Mouse (Mus musculus) limb, embryonic 14.5 days (tissue): ENCODE data around the gene Prodh2. TPM values are rescaled to one million over a fixed set of nuclear protein-coding genes. Genes with fewer than 3 reads are reported as not detected.

ENCODE experiments used
- ATAC-seq: fragments of 200-750 bp; cut with Nextera tagmentation; 2 replicates; pipeline ENCODE4 v1.8.0; 2017; ENCODE audit warnings: low read depth, moderate number of reproducible peaks, moderate TSS enrichment; ENCODE audit not compliant: low FRiP score
- DNase-seq: peaks from one replicate; pipeline ENCODE4 v3.0.0-alpha.2; 2015; ENCODE audit warnings: low spot score
- H3K27ac ChIP-seq: fragments of 300-500 bp; sonication (generic); replicated peaks from 2 replicates; pipeline ENCODE4 v1.5.1; 2014; ENCODE audit warnings: low read depth, mild to moderate bottlenecking, low read length, moderate library complexity, mixed read lengths
- H3K27me3 ChIP-seq: fragments of 300-500 bp; sonication (generic); 2 replicates; pipeline ENCODE4 v1.6.1; 2014; ENCODE audit warnings: low read length, mixed read lengths; ENCODE audit not compliant: control insufficient read depth, insufficient read depth
- H3K36me3 ChIP-seq: fragments of 300-500 bp; sonication (generic); 2 replicates; pipeline ENCODE4 v1.6.1; 2014; ENCODE audit warnings: mild to moderate bottlenecking, low read length, moderate library complexity, mixed read lengths; ENCODE audit not compliant: control insufficient read depth, insufficient read depth
- H3K4me1 ChIP-seq: fragments of 300-500 bp; sonication (generic); 2 replicates; pipeline ENCODE4 v1.6.1; 2014; ENCODE audit warnings: antibody characterized with exemption, low read length, mixed read lengths; ENCODE audit not compliant: control insufficient read depth, insufficient read depth
- H3K4me2 ChIP-seq: fragments of 300-500 bp; sonication (generic); replicated peaks from 2 replicates; pipeline ENCODE4 v1.6.1; 2014; ENCODE audit warnings: low read depth, mild to moderate bottlenecking, low read length, moderate library complexity; ENCODE audit not compliant: severe bottlenecking
- H3K4me3 ChIP-seq: fragments of 300-500 bp; sonication (generic); replicated peaks from 2 replicates; pipeline ENCODE4 v1.5.1; 2014; ENCODE audit warnings: low read length
- H3K9ac ChIP-seq: fragments of 300-500 bp; sonication (generic); 2 replicates; pipeline ENCODE4 v1.6.1; 2014; ENCODE audit warnings: mild to moderate bottlenecking, low read depth, low read length, moderate library complexity; ENCODE audit not compliant: severe bottlenecking
- H3K9me3 ChIP-seq: fragments of 300-500 bp; sonication (generic); 2 replicates; pipeline ENCODE4 v1.6.1; 2016; ENCODE audit warnings: low read length; ENCODE audit not compliant: control insufficient read depth
- POLR2A ChIP-seq: fragments of 200-500 bp; IDR thresholded peaks from 2 replicates; pipeline ENCODE4 v1.8.0; 2012; ENCODE audit warnings: inconsistent platforms, mild to moderate bottlenecking, moderate library complexity, borderline replicate concordance; ENCODE audit not compliant: insufficient read depth, insufficient read length; ENCODE audit errors: extremely low read depth
- WGBS: fragments of 180-500 bp; shearing (Covaris S2); extraction: QIAGEN DNeasy Blood & Tissue Kit; methylation state at CpG from one replicate; pipeline ENCODE4 v1.1.7; 2014; 5-methylcytosine and 5-hydroxymethylcytosine counted together
- polyA plus RNA-seq, 2 experiments: library from polyadenylated mRNA; depleted of rRNA in 1 of 2; stranded (reverse) in 1 of 2; unstranded in 1 of 2; fragments of >200 nt; fragmentation: Nextera tagmentation in 1 of 2; extraction: Ambion mirVana in 1 of 2; gene quantifications; 2 replicates each; pipeline versions ENCODE4 v1.2.1 to v1.2.3; 2012 to 2014

The Prodh2 gene
- polyA plus RNA-seq, 2 experiments = 0.11 TPM; not detected in 1

DNA sequence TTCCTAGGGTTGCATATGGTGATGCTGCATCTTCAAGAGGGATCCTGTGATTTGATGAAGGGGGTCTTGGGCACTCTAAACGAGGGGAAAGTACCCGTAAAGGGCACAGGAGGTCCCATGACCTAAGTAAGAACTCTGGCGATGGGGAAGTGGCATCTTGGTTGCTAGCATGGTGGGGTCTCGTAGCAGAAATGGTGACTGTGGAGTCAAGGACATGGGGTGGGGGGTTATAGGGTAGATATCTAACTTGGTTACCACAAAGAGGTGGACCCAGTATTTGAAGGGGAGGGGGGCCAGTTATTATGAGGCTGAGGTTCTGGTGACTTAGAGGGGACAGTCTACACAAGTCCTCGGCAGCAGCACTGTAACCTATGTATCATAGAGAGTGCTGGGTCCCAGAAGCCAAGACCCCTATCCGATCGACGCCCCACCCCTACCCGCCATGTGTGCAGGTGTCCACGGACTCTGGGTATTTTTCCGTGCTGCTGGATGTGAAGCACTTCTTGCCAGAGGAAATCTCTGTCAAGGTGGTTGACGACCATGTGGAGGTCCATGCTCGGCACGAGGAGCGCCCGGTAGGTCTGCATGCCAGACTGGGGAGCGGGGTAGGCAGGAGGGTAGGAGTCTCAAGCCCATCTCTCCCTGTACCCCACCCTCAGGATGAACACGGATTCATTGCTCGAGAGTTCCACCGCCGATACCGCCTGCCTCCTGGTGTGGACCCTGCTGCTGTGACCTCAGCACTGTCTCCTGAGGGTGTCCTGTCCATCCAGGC is 60.6 kb downstream of the Prodh2 start:
- DNase-seq (no peak), ATAC-seq (no peak)
- Histone ChIP-seq H3K36me3 (peaks cover 34% of the 10 kb centered on the region), H3K4me2 (peak overlapping the region; percentile 95), H3K27me3 (no peaks in the 10 kb centered on the region), H3K27ac (no peak overlapping the region; the same call in 1 of the 2 replicates), H3K4me1 (peaks cover 18% of the 10 kb centered on the region), H3K4me3 (peak overlapping the region; percentile 71), H3K9me3 (no peaks in the 10 kb centered on the region), H3K9ac (peak overlapping the region; percentile 66; the same call in 1 of the 2 replicates)
- 84% methylated on average over 22 of the region's 22 CpGs for WGBS
- TF ChIP-seq POLR2A = no peak

DNA sequence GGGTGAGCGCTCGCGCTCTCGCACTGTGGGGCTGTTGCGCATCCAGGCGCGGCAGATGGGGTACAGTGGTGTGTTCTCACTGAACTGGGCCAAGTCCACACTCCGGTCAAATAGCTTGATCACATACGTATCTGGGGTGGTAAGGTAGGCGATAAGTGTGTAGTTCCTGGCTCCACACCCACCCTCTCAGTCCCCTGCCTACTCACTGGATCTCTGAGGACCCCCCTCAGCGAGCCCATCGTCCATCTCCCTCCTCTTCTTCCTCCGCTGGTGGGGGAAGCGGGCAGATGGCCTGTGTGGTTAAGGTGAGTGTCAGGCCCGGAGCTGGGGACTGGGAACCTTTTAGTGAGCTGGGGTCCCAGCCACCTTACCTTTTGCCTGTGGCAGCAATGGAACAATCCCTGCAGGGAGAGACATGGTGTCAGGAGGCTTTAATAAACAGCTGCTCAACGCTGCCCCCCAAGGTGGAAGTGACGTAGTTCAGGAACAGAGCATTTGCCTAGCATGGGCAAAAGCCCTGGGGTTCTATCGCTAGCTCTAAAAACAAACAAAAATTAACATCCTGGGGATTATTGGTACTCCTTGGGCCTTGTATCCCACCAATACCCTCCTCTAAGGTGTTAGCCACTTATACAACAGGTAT is 63.6 kb downstream of the Prodh2 start:
- H3K9ac ChIP-seq = no peak overlapping the region
- DNase-seq (no peak), ATAC-seq (no peak)
- no peaks in the 10 kb centered on the region for H3K27me3 ChIP-seq
- peaks cover 37% of the 10 kb centered on the region for H3K36me3 ChIP-seq
- no peak overlapping the region for H3K27ac ChIP-seq
- H3K4me3 ChIP-seq = no peak overlapping the region
- no peak overlapping the region for H3K4me2 ChIP-seq
- no peaks in the 10 kb centered on the region for H3K9me3 ChIP-seq
- H3K4me1 ChIP-seq = peaks cover 23% of the 10 kb centered on the region
- WGBS = 90% methylated on average over 18 of the region's 18 CpGs
- no peak for TF ChIP-seq POLR2A

DNA sequence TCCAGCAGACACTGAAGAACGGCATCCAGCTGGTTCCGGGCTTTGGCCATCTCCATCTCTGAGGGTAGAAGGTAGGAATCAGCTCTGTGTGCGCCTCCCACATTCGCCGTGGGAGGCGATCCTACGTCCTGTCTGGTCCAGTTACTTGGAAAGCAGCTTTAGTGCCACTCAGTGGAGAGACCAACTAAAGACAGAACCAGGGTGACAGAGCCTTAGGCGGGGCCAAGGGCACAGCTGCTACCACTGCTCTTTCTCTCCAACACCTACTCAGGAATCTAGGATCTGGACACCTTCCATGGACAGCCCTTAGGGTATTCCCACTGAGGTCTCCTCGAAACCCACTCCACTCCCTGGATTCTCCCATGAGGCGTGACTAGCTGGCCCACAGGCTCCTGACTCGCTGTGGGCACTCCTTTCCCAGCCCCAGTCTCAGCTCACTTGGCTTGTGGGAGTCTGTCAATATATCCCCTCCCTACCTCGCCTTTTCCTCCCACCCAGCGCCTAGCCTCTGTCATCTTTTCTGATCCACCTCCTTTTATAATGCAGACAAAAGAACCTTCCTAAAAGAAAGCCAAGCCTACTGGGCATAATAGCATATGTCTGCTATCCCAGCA is 64.6 kb downstream of the Prodh2 start:
- peak overlapping the region; percentile 67; the same call in 1 of the 2 replicates for H3K9ac ChIP-seq

DNA sequence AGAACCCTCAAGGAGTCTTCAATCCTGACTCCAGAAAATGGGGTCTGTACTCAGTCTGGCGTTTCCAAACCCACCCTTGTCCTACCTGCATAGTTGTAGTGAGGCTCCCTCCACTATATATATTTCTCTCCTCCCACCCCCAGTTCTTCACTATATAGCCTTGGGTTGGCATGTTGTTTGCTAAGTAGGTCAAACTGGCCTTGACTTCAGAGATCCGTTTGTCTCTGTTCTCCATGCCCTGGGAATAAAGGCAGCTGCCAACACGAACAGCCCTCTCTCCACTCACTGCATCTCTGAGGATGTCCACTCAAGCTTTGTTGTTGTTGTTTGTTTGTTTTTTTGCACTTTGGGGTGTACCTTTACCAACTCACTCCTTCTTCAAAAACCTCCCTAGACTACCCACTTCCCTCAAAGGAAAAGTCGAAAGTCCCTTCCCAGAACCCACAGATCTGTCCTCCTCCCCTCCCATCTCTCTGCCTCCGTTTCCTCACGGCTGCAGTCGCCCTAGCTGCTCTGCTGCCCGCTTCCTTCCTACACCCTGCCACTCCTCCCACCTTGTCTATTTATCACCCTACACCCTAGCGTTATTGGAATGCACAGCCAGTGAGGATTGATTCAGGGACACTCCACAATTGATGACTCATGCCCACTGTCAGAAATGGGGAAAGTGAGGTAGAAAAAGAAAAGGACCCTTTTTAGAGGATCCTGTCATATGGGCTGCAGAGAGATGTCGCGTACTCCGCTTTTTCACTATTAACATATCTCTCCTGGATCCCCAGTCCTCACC is 65.4 kb downstream of the Prodh2 start:
- Histone ChIP-seq H3K36me3 (peaks cover 37% of the 10 kb centered on the region), H3K9me3 (no peaks in the 10 kb centered on the region), H3K27me3 (no peaks in the 10 kb centered on the region), H3K4me1 (peaks cover 13% of the 10 kb centered on the region), H3K4me2 (peak overlapping the region; percentile 91), H3K27ac (peak overlapping the region; percentile 39; the same call in 1 of the 2 replicates), H3K4me3 (peak overlapping the region; percentile 59), H3K9ac (peak overlapping the region; percentile 67)
- no peak for TF ChIP-seq POLR2A
- ATAC-seq (no peak), DNase-seq (no peak)
- 14% methylated on average over 12 of the region's 12 CpGs for WGBS

More for the DNA sequence above, 64.6 kb downstream of the Prodh2 start:
- Histone ChIP-seq H3K27me3 (no peaks in the 10 kb centered on the region), H3K9me3 (no peaks in the 10 kb centered on the region), H3K4me1 (peaks cover 21% of the 10 kb centered on the region), H3K27ac (no peak overlapping the region), H3K4me2 (peak overlapping the region; percentile 91; the same call in 1 of the 2 replicates), H3K36me3 (peaks cover 37% of the 10 kb centered on the region), H3K4me3 (no peak overlapping the region)
- ATAC-seq = no peak
- DNase-seq = no peak
- no peak for TF ChIP-seq POLR2A
- WGBS = 90% methylated on average over 13 of the region's 13 CpGs
